Mouse (Mus musculus): ENCODE results near the gene Rps6kb1.
"Not testable (repeated sequence)": the region's sequence is repeated elsewhere in the genome, so short reads cannot be mapped to it uniquely, and the experiment has no call there.

Rps6kb1 gene

GRCm38 (mm10) chr11:86542851-86543250 is 1.8 kb downstream of the Rps6kb1 start:
- no peak for DNase-seq (ENCODE audit: low spot score in 2 of 2)

DNA sequence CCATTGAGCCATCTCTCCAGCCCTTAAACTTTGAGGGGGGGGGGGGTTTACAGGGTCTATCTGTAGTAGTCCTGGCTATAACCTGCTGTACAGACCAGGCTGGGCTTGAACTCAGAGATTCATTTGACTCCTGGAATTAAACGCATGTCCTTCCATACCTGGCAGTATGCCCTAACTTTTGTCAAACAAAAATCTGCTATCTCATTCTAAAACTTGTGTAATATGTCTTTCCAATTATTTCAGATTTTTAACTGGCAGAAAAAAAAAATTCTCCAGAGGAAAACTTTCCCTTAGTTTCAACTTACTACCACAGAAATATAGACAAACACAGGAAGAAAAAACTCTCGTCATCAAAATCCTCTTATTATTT is 4.1 kb downstream of the Rps6kb1 start:
- no peak for DNase-seq (ENCODE audit: low spot score in 2 of 2)

DNA sequence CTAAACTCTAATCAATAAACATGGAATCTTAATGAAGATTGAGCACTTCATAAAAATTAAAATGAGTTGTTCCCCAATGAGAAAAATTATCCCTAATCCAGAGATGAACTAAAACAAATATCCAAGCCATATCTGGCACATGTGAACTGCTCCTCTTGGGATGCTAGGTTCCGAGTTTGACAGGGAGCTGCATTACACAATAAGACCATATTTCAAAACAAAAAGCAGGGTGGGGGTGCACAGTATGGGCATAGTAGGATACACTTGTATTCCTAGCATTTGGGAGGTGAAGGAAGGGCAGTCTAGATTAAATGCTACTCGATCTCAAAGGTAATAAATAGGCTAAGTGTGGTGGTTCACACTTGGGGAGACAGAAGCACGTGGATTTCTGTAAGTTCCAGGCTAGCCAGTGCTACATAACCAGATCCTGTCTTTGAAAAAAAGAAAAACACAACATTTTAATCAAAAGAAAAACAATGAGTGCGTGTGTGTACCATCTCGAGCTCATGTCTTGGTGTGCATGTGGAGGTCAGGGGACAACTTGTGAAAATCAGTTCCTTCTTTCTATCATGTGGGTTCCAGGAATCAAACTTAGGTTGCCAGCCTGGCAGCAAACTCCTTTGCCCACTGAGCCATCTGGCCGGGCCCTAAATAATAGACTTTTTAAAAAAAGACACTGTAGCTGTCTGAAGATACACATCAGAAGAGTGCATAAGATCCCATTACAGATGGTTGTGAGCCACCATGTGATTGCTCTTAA is 4.7 kb downstream of the Rps6kb1 start:
- DNase-seq (ENCODE audit: low spot score in 2 of 2) = no peak

DNA sequence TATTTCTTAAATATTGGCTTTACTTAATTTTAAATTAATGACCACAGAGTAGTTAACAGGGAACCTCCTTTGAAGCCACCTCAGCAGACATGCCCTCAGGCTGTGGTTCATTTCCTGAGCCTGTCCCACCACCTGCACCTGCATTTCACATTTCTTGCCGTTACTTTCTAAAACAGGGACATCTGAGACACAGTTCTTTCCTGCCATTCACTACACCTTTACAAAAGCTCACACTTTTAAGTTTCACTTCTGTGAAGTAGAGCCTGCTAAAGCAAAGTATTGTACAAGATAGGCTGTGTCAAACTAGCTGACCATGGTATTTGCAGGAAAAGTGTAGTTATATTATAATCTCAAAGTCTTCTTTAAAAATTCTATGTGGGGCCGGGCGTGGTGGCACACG is 5.8 kb downstream of the Rps6kb1 start:
- no peak for DNase-seq (ENCODE audit: low spot score in 2 of 2)

DNA sequence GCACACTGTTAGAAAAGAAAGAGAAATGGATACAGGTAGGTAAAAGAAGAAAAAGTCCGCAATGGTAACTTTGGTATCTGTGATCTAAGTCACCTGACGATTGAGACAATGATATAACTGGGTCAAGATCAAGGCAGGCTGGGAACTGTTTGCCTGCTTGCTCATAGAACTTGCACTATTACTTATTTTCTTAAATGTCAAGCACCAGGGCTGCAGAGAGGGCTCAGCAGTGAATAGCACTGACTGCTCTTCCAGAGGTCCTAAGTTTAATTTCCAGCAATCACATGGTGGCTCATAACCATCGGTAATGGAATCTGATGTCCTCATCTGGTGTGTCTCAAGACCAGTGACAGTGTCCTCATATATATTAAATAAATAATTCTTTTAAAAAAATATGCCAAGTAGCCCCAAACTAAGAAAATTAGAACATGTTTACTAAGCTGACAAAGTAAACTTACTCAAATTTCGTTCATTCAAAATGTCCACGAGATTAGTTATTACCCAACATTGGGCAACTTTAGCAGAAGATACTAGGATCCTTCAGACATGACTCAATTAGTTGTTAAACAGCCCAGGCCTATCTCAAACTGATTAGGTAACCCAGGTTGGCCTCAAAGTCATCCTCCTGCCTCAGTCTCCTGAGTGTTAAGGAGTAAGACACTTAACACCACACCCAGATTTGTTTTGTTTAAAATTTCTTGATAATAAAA is 10.2 kb downstream of the Rps6kb1 start:
- no peak for DNase-seq (ENCODE audit: low spot score in 2 of 2)

DNA sequence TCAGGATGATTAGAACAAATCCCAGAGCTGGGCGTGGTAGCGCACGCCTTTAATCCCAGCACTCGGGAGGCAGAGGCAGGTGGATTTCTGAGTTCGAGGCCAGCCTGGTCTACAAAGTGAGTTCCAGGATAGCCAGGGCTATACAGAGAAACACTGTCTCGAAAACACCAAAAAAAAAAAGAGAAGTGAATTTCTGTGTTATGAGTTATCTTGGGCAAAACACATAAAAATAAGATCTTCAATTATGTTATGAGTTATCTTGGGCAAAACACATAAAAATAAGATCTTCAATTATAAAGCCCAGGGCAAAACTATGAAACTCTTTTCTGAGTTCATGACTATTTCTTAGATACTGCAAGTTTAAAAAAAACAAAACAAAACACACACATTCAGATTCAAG is 11.3 kb downstream of the Rps6kb1 start:
- DNase-seq (ENCODE audit: low spot score in 2 of 2) = not testable (repeated sequence)

- DNase-seq (ENCODE audit: low spot score in 2 of 2) = peak in 1 of 2 experiments; percentile 45
These were observed 11.8 kb downstream of the Rps6kb1 start for GRCm38 (mm10) chr11:86532834-86533233.

DNA sequence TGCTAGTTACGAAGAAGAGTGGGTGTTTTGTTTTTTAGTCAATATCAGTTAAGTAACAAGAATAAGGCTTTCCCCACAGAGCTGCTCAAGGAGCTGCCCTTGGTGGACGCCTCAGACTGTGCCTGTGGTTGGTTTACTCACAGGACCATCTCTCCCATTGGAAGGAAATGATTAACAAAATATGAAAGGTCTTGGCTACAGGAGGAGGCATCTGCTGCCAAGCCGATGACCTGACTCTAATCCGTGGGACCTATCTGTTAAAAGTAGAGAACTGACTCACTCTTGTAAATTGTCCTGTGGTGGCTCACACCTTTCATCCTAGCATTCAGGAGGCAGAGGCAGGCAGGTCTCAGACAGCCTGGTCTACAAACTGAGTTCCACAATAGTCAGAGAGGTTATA is 17.1 kb downstream of the Rps6kb1 start:
- no peak for DNase-seq (ENCODE audit: low spot score in 2 of 2)

DNA sequence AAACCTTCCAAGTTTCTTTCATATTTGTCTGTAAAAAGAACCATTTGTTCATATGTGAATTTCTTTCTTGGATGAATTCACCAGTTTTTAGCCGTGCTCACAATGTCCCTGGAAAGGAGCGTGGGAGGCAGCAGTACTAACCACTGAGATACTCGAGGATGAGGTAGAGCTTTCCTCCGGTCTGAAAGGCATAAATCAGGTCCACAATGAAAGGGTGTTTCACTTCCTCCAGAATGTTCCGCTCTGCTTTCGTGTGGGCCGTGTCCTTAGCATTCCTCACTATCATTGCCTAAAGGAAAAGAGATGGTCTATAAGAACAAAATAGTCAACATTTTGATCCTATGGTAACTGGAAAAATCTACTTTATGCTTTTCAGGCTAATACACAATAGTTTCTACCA is 24.9 kb downstream of the Rps6kb1 start:
- DNase-seq (ENCODE audit: low spot score in 2 of 2) = no peak

DNA sequence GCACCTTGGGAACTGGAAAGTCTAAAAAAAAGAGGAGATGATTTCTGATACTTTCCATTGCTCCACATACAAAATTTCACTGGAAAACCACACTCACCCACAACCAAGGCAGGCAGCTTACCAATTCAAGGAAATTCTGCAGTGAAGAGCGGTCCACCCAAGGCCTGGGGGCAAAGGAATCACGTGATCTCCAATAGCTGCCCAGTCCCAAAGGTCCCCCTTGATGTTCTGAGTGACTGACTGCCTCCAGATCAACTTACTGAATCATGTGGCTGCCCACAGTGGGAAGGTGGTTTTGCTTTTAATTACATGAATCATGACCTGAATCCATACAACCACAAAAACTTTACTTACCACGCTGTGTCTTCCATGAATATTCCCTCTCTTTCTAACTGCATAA is 27.4 kb downstream of the Rps6kb1 start:
- no peak for DNase-seq (ENCODE audit: low spot score in 2 of 2)

GRCm38 (mm10) chr11:86516620-86517019 is 28.0 kb downstream of the Rps6kb1 start:
- DNase-seq (ENCODE audit: low spot score in 2 of 2) = no peak

DNA sequence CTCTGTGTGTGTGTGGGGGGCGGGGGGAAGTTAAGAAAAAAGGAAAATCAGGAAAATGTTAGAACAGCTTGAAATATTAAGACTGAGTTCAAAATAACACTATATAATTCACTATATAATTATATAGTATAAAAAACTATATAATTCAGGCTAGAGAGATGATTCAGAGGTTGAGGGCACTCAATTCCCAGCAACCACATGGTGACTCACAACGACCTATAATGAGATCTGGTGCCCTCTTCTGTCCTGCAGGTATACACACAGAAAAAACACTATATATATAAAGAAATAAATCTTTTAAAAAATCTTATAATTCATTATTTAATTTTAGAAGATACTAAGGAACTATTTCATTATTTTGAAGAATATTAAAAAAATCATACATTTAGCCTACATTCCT is 36.6 kb downstream of the Rps6kb1 start:
- no peak for DNase-seq (ENCODE audit: low spot score in 2 of 2)

- DNase-seq (ENCODE audit: low spot score in 2 of 2) = no peak
These were observed 37.3 kb downstream of the Rps6kb1 start for GRCm38 (mm10) chr11:86507334-86507733.

GRCm38 (mm10) chr11:86503121-86503520 is 41.5 kb downstream of the Rps6kb1 start:
- DNase-seq (ENCODE audit: low spot score in 2 of 2) = no peak

DNA sequence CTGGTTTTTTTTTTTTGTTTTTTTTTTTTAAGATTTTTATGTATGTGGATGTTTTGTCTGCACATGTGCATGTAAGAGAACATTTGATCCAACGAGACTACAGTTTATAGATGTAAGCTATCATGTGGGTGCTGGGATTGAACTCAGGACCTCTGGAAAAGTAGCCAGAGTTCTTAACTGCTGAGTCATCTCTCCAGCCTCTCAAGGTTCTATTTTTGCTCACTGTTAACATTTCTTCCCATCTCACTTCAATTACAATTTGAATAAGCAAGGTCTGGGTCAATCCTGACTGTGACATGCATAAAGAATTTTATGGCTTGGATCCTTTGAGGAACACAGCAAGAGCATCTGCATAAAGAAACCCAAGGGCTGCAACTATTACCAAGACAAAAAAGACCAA is 43.8 kb downstream of the Rps6kb1 start:
- DNase-seq (ENCODE audit: low spot score in 2 of 2) = no peak

DNA sequence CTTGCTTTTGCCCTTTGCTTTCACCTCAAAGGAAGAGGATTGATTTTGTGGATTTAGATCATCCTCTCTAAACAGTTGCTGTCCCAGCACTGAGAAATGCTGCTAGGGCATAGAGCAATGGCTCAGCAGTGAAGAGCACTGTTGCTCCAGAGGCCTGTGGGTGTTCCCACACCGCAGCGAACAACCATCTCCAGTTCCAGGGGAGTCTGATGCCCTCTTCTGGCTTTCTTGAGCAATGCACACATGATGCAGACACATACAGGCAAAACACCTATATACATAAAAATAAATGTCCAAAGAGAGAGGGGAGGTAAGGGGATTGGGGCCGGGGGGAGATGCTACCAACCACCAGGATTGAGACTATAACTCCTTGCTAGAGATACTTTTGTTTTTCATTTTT is 46.7 kb downstream of the Rps6kb1 start:
- no peak for DNase-seq (ENCODE audit: low spot score in 2 of 2)

DNA sequence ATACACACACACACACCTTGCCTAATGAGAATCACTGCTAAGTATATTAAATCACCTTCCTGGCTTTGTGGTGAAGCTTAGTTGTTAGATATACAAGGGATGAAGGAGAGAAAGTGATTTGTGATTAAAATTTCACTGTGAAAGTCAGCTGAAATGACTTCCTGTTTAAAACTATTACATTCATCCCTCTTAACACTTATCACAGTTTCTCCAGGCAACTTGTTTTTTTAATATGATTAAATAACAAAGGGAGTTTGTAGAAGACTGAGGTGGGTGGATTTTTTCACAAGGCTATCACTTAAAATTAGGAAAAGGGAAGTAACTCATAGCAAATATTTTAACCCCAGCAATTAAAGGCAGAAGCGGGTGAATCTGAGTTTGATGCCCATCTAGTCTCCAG is 47.2 kb downstream of the Rps6kb1 start:
- no peak for DNase-seq (ENCODE audit: low spot score in 2 of 2)

- DNase-seq (ENCODE audit: low spot score in 2 of 2) = no peak
These were observed 53.8 kb downstream of the Rps6kb1 start for GRCm38 (mm10) chr11:86490782-86491181.

GRCm38 (mm10) chr11:86484910-86485510 is 59.6 kb downstream of the Rps6kb1 start:
- peak; percentile 53 to 61 for DNase-seq (ENCODE audit: low spot score in 2 of 2)

GRCm38 (mm10) chr11:86484101-86484868 is 60.3 kb downstream of the Rps6kb1 start, which contains the start of gene Rnft1:
Rnft1 (plus strand) TSS chr11:86484657.
- peak; percentile 98 to 100 for DNase-seq (ENCODE audit: low spot score in 2 of 2)

DNA sequence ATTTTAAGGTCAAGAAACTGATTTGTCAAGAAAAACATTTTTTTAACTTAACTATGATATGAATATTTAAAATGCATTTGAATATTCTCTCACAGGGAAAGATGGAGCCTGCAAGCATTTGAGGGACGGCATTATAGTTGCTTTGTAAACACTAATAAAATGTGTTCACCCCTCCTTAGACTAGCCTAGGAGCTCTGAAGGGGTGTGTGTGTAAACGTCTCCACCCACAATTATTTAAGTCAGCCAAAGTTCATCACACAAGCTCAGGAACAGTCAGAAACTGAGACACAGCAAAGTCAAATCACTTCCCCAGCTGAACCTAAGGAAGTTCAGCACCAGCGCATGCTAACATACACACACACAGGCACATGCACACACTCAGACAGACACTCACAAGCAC is 71.0 kb downstream of the Rps6kb1 start:
- no peak for DNase-seq (ENCODE audit: low spot score in 2 of 2)

GRCm38 (mm10) chr11:86472771-86473171 is 71.8 kb downstream of the Rps6kb1 start:
- no peak for DNase-seq (ENCODE audit: low spot score in 2 of 2)
